Mouse (Mus musculus) embryonic fibroblast, embryonic 13.5 days (primary cell): ENCODE measurements around the gene Tsc22d1.

Source experiments
- CTCF ChIP-seq: IDR thresholded peaks from 2 replicates; pipeline ENCODE4 v1.5.1; 2011; ENCODE audit warnings: mild to moderate bottlenecking, control low read depth, low read length, moderate library complexity, borderline replicate concordance; ENCODE audit not compliant: insufficient read depth
- POLR2A ChIP-seq: IDR thresholded peaks from 2 replicates; pipeline ENCODE4 v1.6.1; 2011; ENCODE audit warnings: low read depth, mild to moderate bottlenecking, control low read depth, low read length, moderate library complexity

GRCm38 (mm10) chr14:76414122-76414861 lies 469 bp upstream of the Tsc22d1 start:
- TF ChIP-seq POLR2A (peak; percentile 74), CTCF (no peak)
